Mouse (Mus musculus): ENCODE results near the gene C1qtnf6. TPM values are rescaled to one million over a fixed set of nuclear protein-coding genes. Genes with fewer than 3 reads are reported as not detected.

The C1qtnf6 gene
- total RNA-seq, 2 experiments from 2014 or later = not detected

- no peak for ATAC-seq (replicated peaks; ENCODE audit: low FRiP score, poor library complexity, severe bottlenecking)
Observed at GRCm38 (mm10) chr15:78489248-78489647, 42.0 kb downstream of the C1qtnf6 start.

- no peak for ATAC-seq (replicated peaks; ENCODE audit: low FRiP score, poor library complexity, severe bottlenecking)
Observed at GRCm38 (mm10) chr15:78487066-78487465, 44.1 kb downstream of the C1qtnf6 start.

GRCm38 (mm10) chr15:78486564-78486963, 44.7 kb downstream of the C1qtnf6 start:
- no peak for ATAC-seq (replicated peaks; ENCODE audit: low FRiP score, poor library complexity, severe bottlenecking)

- ATAC-seq (replicated peaks; ENCODE audit: low FRiP score, poor library complexity, severe bottlenecking) = no peak
Observed at GRCm38 (mm10) chr15:78483311-78483710, 47.9 kb downstream of the C1qtnf6 start.

- no peak for ATAC-seq (replicated peaks; ENCODE audit: low FRiP score, poor library complexity, severe bottlenecking)
Observed at GRCm38 (mm10) chr15:78482518-78482917, 48.7 kb downstream of the C1qtnf6 start.

GRCm38 (mm10) chr15:78481448-78482000, 49.7 kb downstream of the C1qtnf6 start:
- no peak for ATAC-seq (replicated peaks; ENCODE audit: low FRiP score, poor library complexity, severe bottlenecking)

- ATAC-seq (replicated peaks; ENCODE audit: low FRiP score, poor library complexity, severe bottlenecking) = no peak
Observed at GRCm38 (mm10) chr15:78480991-78481390, 50.2 kb downstream of the C1qtnf6 start.

GRCm38 (mm10) chr15:78480111-78480510, 51.1 kb downstream of the C1qtnf6 start:
- no peak for ATAC-seq (replicated peaks; ENCODE audit: low FRiP score, poor library complexity, severe bottlenecking)

DNA sequence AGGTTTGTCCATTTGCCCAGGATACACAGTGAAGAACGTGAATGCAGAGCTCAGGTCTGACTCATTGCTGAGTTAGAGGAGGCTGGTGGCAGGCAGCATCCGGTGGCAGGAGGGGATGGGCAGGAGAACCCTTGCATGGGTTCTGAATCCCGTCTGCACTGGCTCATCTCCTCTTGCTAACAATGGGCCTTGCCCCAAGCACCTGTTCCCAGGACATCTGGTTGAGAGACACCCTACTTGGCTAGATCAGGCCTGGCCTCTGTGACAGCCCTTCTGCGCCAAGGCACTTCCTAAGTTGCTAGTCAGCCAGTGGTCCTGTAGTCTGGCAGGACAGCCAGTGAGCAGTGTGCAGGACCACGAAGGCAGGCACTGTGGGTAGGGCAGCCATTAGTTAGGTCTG, 51.7 kb downstream of the C1qtnf6 start:
- ATAC-seq (replicated peaks; ENCODE audit: low FRiP score, poor library complexity, severe bottlenecking) = no peak

DNA sequence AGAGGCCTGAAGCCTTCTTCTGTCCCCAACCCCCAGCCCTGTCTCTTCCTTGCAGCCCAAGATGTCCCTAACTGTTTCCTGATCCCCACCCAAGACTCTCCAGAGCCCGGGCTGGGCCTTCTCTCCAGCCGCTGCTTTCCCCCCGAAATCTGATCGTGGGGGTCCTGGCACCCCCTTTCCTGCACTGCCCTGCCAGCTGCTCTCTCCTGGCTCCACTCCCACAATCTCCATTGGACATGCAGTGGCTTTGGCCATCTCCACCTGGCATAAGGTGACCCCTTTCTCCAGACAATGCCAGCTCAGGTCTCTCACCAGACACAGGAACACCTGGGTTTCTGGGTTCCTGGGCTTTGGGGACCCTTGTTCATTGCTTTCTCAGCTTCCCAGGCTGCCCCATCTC, 53.1 kb downstream of the C1qtnf6 start:
- ATAC-seq (replicated peaks; ENCODE audit: low FRiP score, poor library complexity, severe bottlenecking) = no peak

GRCm38 (mm10) chr15:78476878-78477277, 54.3 kb downstream of the C1qtnf6 start:
- no peak for ATAC-seq (replicated peaks; ENCODE audit: low FRiP score, poor library complexity, severe bottlenecking)

DNA sequence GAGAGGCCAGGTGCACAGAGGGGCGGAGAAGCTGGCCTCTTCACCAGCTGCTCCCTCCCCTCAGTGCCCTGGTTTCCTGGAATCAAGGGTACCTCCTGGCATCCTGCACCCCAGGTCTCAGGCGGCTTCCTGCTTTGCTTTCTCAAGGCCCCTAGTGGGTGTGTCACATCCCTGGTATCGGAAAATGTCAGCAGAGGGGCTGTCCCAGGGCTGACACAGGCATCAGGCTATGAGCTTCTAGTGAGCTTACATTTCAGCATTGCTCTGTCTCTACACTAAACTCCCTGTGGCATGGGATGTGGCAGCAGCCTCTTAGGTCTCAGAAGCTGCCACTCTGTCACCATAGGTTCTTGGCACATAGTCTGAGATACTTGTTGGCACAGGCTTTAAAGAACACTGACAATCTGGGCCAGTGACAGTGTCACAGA, 55.6 kb downstream of the C1qtnf6 start:
- no peak for ATAC-seq (replicated peaks; ENCODE audit: low FRiP score, poor library complexity, severe bottlenecking)

- no peak for ATAC-seq (replicated peaks; ENCODE audit: low FRiP score, poor library complexity, severe bottlenecking)
Observed at GRCm38 (mm10) chr15:78473442-78473841, 57.8 kb downstream of the C1qtnf6 start.

Other genes with a start within 250 kb of the C1qtnf6 start
- 1.1 and 5.0 TPM in 2 replicates for gene Csf2rb2, start 225.7 kb downstream of the C1qtnf6 start, total RNA-seq (2015; ENCODE audit: low replicate concordance)
- gene Csf2rb2, start 225.7 kb downstream of the C1qtnf6 start, total RNA-seq (2017; ENCODE audit: low replicate concordance) = 0.13 TPM in 1 of 2 replicates, not detected in the other
- 12.6 and 18.0 TPM in 2 replicates for gene Csf2rb, start 205.7 kb downstream of the C1qtnf6 start, total RNA-seq (2015; ENCODE audit: low replicate concordance)
- 4.9 and 6.8 TPM in 2 replicates for gene Csf2rb, start 205.7 kb downstream of the C1qtnf6 start, total RNA-seq (2017; ENCODE audit: low replicate concordance)
- not detected in 2 replicates for gene Tex33, start 135.5 kb downstream of the C1qtnf6 start, total RNA-seq (2015; ENCODE audit: low replicate concordance)
- gene Tex33, start 135.5 kb downstream of the C1qtnf6 start, total RNA-seq (2017; ENCODE audit: low replicate concordance) = not detected in 2 replicates
- gene Tst, start 125.5 kb downstream of the C1qtnf6 start, total RNA-seq (2015; ENCODE audit: low replicate concordance) = 29.3 and 42.2 TPM in 2 replicates
- 15.8 and 20.8 TPM in 2 replicates for gene Tst, start 125.5 kb downstream of the C1qtnf6 start, total RNA-seq (2017; ENCODE audit: low replicate concordance)
- 32.8 and 35.2 TPM in 2 replicates for gene Mpst, start 125.0 kb downstream of the C1qtnf6 start, total RNA-seq (2015; ENCODE audit: low replicate concordance)
- 45.6 and 67.9 TPM in 2 replicates for gene Mpst, start 125.0 kb downstream of the C1qtnf6 start, total RNA-seq (2017; ENCODE audit: low replicate concordance)
- gene Kctd17, start 102.9 kb downstream of the C1qtnf6 start, total RNA-seq (2015; ENCODE audit: low replicate concordance) = 2.2 and 14.7 TPM in 2 replicates
- gene Kctd17, start 102.9 kb downstream of the C1qtnf6 start, total RNA-seq (2017; ENCODE audit: low replicate concordance) = not detected in 2 replicates
- not detected in 2 replicates for gene Tmprss6, start 62.8 kb downstream of the C1qtnf6 start, total RNA-seq (2015; ENCODE audit: low replicate concordance)
- 0.26 TPM in 1 of 2 replicates, not detected in the other for gene Tmprss6, start 62.8 kb downstream of the C1qtnf6 start, total RNA-seq (2017; ENCODE audit: low replicate concordance)
- gene Il2rb, start 36.1 kb downstream of the C1qtnf6 start, total RNA-seq (2015; ENCODE audit: low replicate concordance) = 2.9 and 10.5 TPM in 2 replicates
- 2.2 and 3.9 TPM in 2 replicates for gene Il2rb, start 36.1 kb downstream of the C1qtnf6 start, total RNA-seq (2017; ENCODE audit: low replicate concordance)
- not detected in 2 replicates for gene Sstr3, start 13.3 kb upstream of the C1qtnf6 start, total RNA-seq (2015; ENCODE audit: low replicate concordance)
- not detected in 2 replicates for gene Sstr3, start 13.3 kb upstream of the C1qtnf6 start, total RNA-seq (2017; ENCODE audit: low replicate concordance)
- 126 and 259 TPM in 2 replicates for gene Rac2, start 41.4 kb upstream of the C1qtnf6 start, total RNA-seq (2015; ENCODE audit: low replicate concordance)
- gene Rac2, start 41.4 kb upstream of the C1qtnf6 start, total RNA-seq (2017; ENCODE audit: low replicate concordance) = 61.6 and 79.4 TPM in 2 replicates
- gene Cyth4, start 65.6 kb upstream of the C1qtnf6 start, total RNA-seq (2015; ENCODE audit: low replicate concordance) = 11.2 and 18.4 TPM in 2 replicates
- gene Cyth4, start 65.6 kb upstream of the C1qtnf6 start, total RNA-seq (2017; ENCODE audit: low replicate concordance) = 16.3 and 20.8 TPM in 2 replicates
- not detected in 2 replicates for gene Elfn2, start 187.4 kb upstream of the C1qtnf6 start, total RNA-seq (2015; ENCODE audit: low replicate concordance)
- not detected in 2 replicates for gene Elfn2, start 187.4 kb upstream of the C1qtnf6 start, total RNA-seq (2017; ENCODE audit: low replicate concordance)
- 1.7 and 1.8 TPM in 2 replicates for gene Mfng, start 242.1 kb upstream of the C1qtnf6 start, total RNA-seq (2015; ENCODE audit: low replicate concordance)
- 2.3 TPM in 1 of 2 replicates, not detected in the other for gene Mfng, start 242.1 kb upstream of the C1qtnf6 start, total RNA-seq (2017; ENCODE audit: low replicate concordance)